Mouse (Mus musculus) CD8-positive naive resting alpha-beta T cell, adult 2 months (primary cell): ENCODE data around the gene Cxcr6.

Experiments
- DNase-seq, 2 experiments: peaks; one replicate each; pipeline ENCODE4 v3.0.0; 2022; ENCODE audit warnings: low read depth in 2 of 2, low spot score in 2 of 2

The Cxcr6 gene

GRCm38 (mm10) chr9:123806267-123806666 is at the start of gene Cxcr6:
Gene Cxcr6 (plus strand): TSS chr9:123806475.
- peak; percentile 61 to 64 for DNase-seq

- peak; percentile 80 to 87 for DNase-seq
Measured at GRCm38 (mm10) chr9:123756752-123757151, 49.5 kb upstream of the Cxcr6 start.

GRCm38 (mm10) chr9:123757326-123757725 is 48.9 kb upstream of the Cxcr6 start:
- no peak for DNase-seq

- DNase-seq, result no peak
Measured at GRCm38 (mm10) chr9:123758156-123758555, 48.1 kb upstream of the Cxcr6 start.

GRCm38 (mm10) chr9:123758645-123759044 is 47.6 kb upstream of the Cxcr6 start:
- no peak for DNase-seq

- DNase-seq, result no peak
Measured at GRCm38 (mm10) chr9:123760806-123761205, 45.5 kb upstream of the Cxcr6 start.

GRCm38 (mm10) chr9:123762886-123763285 is 43.4 kb upstream of the Cxcr6 start:
- no peak for DNase-seq

GRCm38 (mm10) chr9:123763771-123764170 is 42.5 kb upstream of the Cxcr6 start:
- DNase-seq, result peak in 1 of 2 experiments; percentile 44

GRCm38 (mm10) chr9:123766996-123767395 is 39.3 kb upstream of the Cxcr6 start:
- DNase-seq, result peak in 1 of 2 experiments; percentile 47

GRCm38 (mm10) chr9:123768443-123768842 is 37.8 kb upstream of the Cxcr6 start:
- DNase-seq, result no peak

GRCm38 (mm10) chr9:123769532-123769931 is 36.7 kb upstream of the Cxcr6 start:
- DNase-seq, result no peak

- peak in 1 of 2 experiments; percentile 61 for DNase-seq
Measured at GRCm38 (mm10) chr9:123773299-123773698, 33.0 kb upstream of the Cxcr6 start.

GRCm38 (mm10) chr9:123788855-123789529 is 17.3 kb upstream of the Cxcr6 start:
- DNase-seq, result no peak

GRCm38 (mm10) chr9:123796174-123796573 is 10.1 kb upstream of the Cxcr6 start:
- DNase-seq, result peak; percentile 45 to 64

- DNase-seq, result no peak
Measured at GRCm38 (mm10) chr9:123801527-123801926, 4.7 kb upstream of the Cxcr6 start.

- no peak for DNase-seq
Measured at GRCm38 (mm10) chr9:123802421-123802820, 3.9 kb upstream of the Cxcr6 start.

- no peak for DNase-seq
Measured at GRCm38 (mm10) chr9:123802896-123803295, 3.4 kb upstream of the Cxcr6 start.

- DNase-seq, result no peak
Measured at GRCm38 (mm10) chr9:123805241-123805640, 1.0 kb upstream of the Cxcr6 start.

- no peak for DNase-seq
Measured at GRCm38 (mm10) chr9:123808583-123808982, 2.3 kb downstream of the Cxcr6 start.

GRCm38 (mm10) chr9:123811831-123812230 is 5.6 kb downstream of the Cxcr6 start:
- no peak for DNase-seq

GRCm38 (mm10) chr9:123814326-123814725 is 8.1 kb downstream of the Cxcr6 start:
- peak; percentile 66 to 77 for DNase-seq

- DNase-seq, result no peak
Measured at GRCm38 (mm10) chr9:123814821-123815220, 8.5 kb downstream of the Cxcr6 start.

- DNase-seq, result no peak
Measured at GRCm38 (mm10) chr9:123815444-123815843, 9.2 kb downstream of the Cxcr6 start.
